Mouse (Mus musculus): ENCODE results near the gene Ptn. TPM values are rescaled to one million over a fixed set of nuclear protein-coding genes. Genes with fewer than 3 reads are reported as not detected.

The Ptn gene
- total and polyA plus RNA-seq, 3 experiments, result not detected

- TF ChIP-seq UBTF (IDR thresholded peaks at IDR 0.05; ENCODE audit: borderline replicate concordance, insufficient read depth, low read depth, low read length), result no peak
Measured at GRCm38 (mm10) chr6:36777567-36778337, 32.3 kb downstream of the Ptn start (continued).

- no peak for TF ChIP-seq RCOR1 (IDR thresholded peaks at IDR 0.05; ENCODE audit: low read depth, low read length)
- TF ChIP-seq ETS1 (IDR thresholded peaks at IDR 0.05; ENCODE audit: low read depth, low read length), result no peak
- TF ChIP-seq TCF12 (IDR thresholded peaks at IDR 0.05; ENCODE audit: low read depth, low read length), result no peak
- TF ChIP-seq USF2 (IDR thresholded peaks at IDR 0.05; ENCODE audit: borderline replicate concordance in 1 of 2, insufficient read depth in 1 of 2, low read depth in 1 of 2, low read length in 2 of 2), result no peak
- TF ChIP-seq MYB (IDR thresholded peaks at IDR 0.05; ENCODE audit: low read depth, low read length), result no peak
- no peak for TF ChIP-seq NELFE (IDR thresholded peaks at IDR 0.05; ENCODE audit: low read depth, low read length)
- TF ChIP-seq KAT2A (conservative IDR thresholded peaks at IDR 0.05; ENCODE audit: low read depth, low read length), result no peak
- no peaks in the 10 kb centered on the region for H3K36me3 ChIP-seq (ENCODE audit: control insufficient read depth in 1 of 2, insufficient read depth in 2 of 2, low read length in 2 of 2)
- no peaks in the 10 kb centered on the region for H3K4me1 ChIP-seq (ENCODE audit: control insufficient read depth in 1 of 2, insufficient read depth in 2 of 2, low read length in 2 of 2)
- H3K27me3 ChIP-seq (ENCODE audit: control insufficient read depth in 1 of 2, insufficient read depth in 2 of 2, low read length in 2 of 2), result no peaks in the 10 kb centered on the region
- no peak overlapping the region for H3K9ac ChIP-seq (ENCODE audit: control insufficient read depth, low read depth, low read length, poor library complexity, severe bottlenecking)
- H3K79me2 ChIP-seq (ENCODE audit: control insufficient read depth, insufficient read depth, low read length, poor library complexity), result no peaks in the 10 kb centered on the region
- DNase-seq (ENCODE audit: low read depth, low spot score), result no peak
- H3K27ac ChIP-seq (ENCODE audit: control insufficient read depth, low read depth, low read length), result no peak overlapping the region
- no peak overlapping the region for H3K4me3 ChIP-seq (ENCODE audit: control insufficient read depth in 1 of 2, insufficient read depth in 1 of 2, low read depth in 2 of 2, low read length in 2 of 2)
- H3K9me3 ChIP-seq (replicated peaks; ENCODE audit: insufficient read depth, low read length), result no peaks in the 10 kb centered on the region
Measured at GRCm38 (mm10) chr6:36777039-36777438, 33.0 kb downstream of the Ptn start.

DNA sequence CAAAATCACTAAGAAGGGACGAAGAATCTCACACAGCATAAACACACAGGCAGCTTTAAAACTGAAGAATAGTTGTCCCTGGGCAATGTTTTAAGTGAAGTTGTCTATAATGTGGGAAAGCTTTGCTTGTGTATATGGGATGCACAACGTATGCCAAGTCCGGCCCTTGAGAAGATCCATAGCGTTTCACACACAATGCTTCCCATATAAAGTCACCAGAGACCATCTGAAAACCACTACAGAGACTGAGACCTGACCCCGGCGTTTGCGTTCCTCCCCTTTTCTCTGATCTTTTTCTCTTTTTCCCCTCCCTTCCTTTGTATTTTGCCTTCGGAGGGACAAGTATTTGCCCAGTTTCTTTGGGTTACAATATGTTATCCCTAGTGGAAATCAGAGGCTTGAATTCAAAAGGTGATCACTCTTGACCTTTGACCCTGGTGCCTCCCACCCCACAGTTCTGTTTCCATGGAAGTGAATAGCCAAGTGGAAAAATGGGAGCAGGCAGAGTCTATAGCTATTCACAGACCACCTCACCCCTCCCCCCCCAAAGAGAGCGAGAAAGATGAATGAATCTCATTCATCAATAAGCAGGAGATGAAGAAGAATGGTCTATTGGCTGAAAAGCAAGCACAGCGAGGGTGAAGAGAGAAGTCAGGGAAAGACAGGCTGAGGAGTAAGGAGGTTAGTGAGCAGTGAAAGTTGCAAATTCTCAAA lies 34.2 kb downstream of the Ptn start:
- no peak overlapping the region for H3K4me3 ChIP-seq (ENCODE audit: control insufficient read depth in 1 of 2, insufficient read depth in 1 of 2, low read depth in 2 of 2, low read length in 2 of 2)

More for the DNA sequence above, 34.2 kb downstream of the Ptn start:
- H3K36me3 ChIP-seq (ENCODE audit: control insufficient read depth in 1 of 2, insufficient read depth in 2 of 2, low read length in 2 of 2), result no peaks in the 10 kb centered on the region
- no peaks in the 10 kb centered on the region for H3K4me1 ChIP-seq (ENCODE audit: control insufficient read depth in 1 of 2, insufficient read depth in 2 of 2, low read length in 2 of 2)
- no peaks in the 10 kb centered on the region for H3K9me3 ChIP-seq (replicated peaks; ENCODE audit: insufficient read depth, low read length)
- TF ChIP-seq TBP (IDR thresholded peaks at IDR 0.05; ENCODE audit: low read depth, low read length) (no peak), POLR2A (IDR thresholded peaks at IDR 0.05; ENCODE audit: control insufficient read depth in 1 of 2, insufficient read depth in 1 of 2, low read depth in 1 of 2, low read length in 2 of 2, poor library complexity in 1 of 2) (no peak), MAX (IDR thresholded peaks at IDR 0.05; ENCODE audit: low read length) (no peak), NELFE (IDR thresholded peaks at IDR 0.05; ENCODE audit: low read depth, low read length) (no peak), MXI1 (IDR thresholded peaks at IDR 0.05; ENCODE audit: low read depth, low read length) (no peak), ELF1 (IDR thresholded peaks at IDR 0.05; ENCODE audit: low read depth, low read length) (no peak), ZNF384 (IDR thresholded peaks at IDR 0.05; ENCODE audit: low read depth, low read length) (no peak), CHD2 (IDR thresholded peaks at IDR 0.05; ENCODE audit: low read length) (no peak), MAZ (IDR thresholded peaks at IDR 0.05; ENCODE audit: low read depth, low read length) (no peak), ZC3H11A (IDR thresholded peaks at IDR 0.05; ENCODE audit: low read depth, low read length) (no peak), MYC (IDR thresholded peaks at IDR 0.05; ENCODE audit: low read depth, low read length) (no peak), RAD21 (IDR thresholded peaks at IDR 0.05; ENCODE audit: low read depth, low read length) (no peak), HCFC1 (IDR thresholded peaks at IDR 0.05; ENCODE audit: low read depth, low read length) (no peak), GATA1 (IDR thresholded peaks at IDR 0.05; ENCODE audit: low read depth, low read length) (no peak), MYB (IDR thresholded peaks at IDR 0.05; ENCODE audit: low read depth, low read length) (no peak), CTCF (IDR thresholded peaks at IDR 0.05 in 2 of 3, conservative IDR thresholded peaks at IDR 0.05 in 1 of 3; ENCODE audit: control insufficient read depth in 1 of 3, insufficient read depth in 1 of 3, low read depth in 2 of 3, low read length in 3 of 3, poor library complexity in 1 of 3, severe bottlenecking in 1 of 3) (no peak), USF2 (IDR thresholded peaks at IDR 0.05; ENCODE audit: borderline replicate concordance in 1 of 2, insufficient read depth in 1 of 2, low read depth in 1 of 2, low read length in 2 of 2) (no peak), USF1 (IDR thresholded peaks at IDR 0.05; ENCODE audit: low read depth, low read length) (no peak), ETS1 (IDR thresholded peaks at IDR 0.05; ENCODE audit: low read depth, low read length) (no peak), BHLHE40 (IDR thresholded peaks at IDR 0.05; ENCODE audit: borderline replicate concordance, low read depth, low read length) (no peak)
- no peaks in the 10 kb centered on the region for H3K27me3 ChIP-seq (ENCODE audit: control insufficient read depth in 1 of 2, insufficient read depth in 2 of 2, low read length in 2 of 2)
- H3K9ac ChIP-seq (ENCODE audit: control insufficient read depth, low read depth, low read length, poor library complexity, severe bottlenecking), result no peak overlapping the region
- H3K79me2 ChIP-seq (ENCODE audit: control insufficient read depth, insufficient read depth, low read length, poor library complexity), result no peaks in the 10 kb centered on the region
- no peak for DNase-seq (ENCODE audit: low read depth, low spot score)
- no peak overlapping the region for H3K27ac ChIP-seq (ENCODE audit: control insufficient read depth, low read depth, low read length)

All from MEL (cell line).